Mouse (Mus musculus): ENCODE results near the gene Kalrn. TPM values are rescaled to one million over a fixed set of nuclear protein-coding genes. Genes with fewer than 3 reads are reported as not detected.
A peak's percentile ranks its signal among the peaks of the same experiment; 100 is the strongest.

The Kalrn gene
- 10 to 100 TPM in 1 of 2 experiments, 1 to 10 TPM in 1; 7.2 to 10.4 TPM for total RNA-seq (2021)
- long read RNA-seq, experiment 1, partial matches to known transcripts: 0 of 1 reads
- long read RNA-seq, experiment 1, other reads (novel, unspliced or antisense): 1 of 1 reads
- long read RNA-seq, experiment 2, partial matches to known transcripts: 0 of 1 reads
- long read RNA-seq, experiment 2, other reads (novel, unspliced or antisense): 1 of 1 reads

- peak; percentile 89 for DNase-seq (ENCODE audit: low spot score in 2 of 2)
These were observed at the start of gene Kalrn for GRCm38 (mm10) chr16:34573151-34573802. Kalrn (minus strand) TSS chr16:34573532.

GRCm38 (mm10) chr16:34614021-34614420, 40.7 kb upstream of the Kalrn start:
- DNase-seq (ENCODE audit: low spot score in 2 of 2): no peak

DNA sequence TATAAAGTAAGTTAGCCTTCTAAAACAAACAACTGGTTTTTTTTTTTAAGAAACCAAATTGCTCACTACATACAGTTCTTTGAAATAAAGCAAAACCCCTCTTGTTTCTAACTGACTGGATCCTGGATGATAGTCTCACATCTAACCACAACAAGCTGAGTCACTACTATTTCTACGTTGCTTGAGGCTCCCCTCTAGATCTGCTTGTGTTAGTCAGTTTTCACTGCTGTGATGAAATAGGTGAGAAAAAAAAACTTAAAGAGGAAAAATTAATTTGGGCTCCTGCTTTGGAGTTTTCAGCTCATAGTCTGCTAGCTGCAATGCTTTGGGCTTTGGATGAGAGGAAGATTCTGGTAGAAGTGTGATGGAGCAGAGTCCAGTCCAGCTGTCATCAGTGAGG, 36.8 kb upstream of the Kalrn start:
- no peak for DNase-seq (ENCODE audit: low spot score in 2 of 2)

- DNase-seq (ENCODE audit: low spot score in 2 of 2): no peak
These were observed 32.3 kb upstream of the Kalrn start for GRCm38 (mm10) chr16:34605679-34606078.

- DNase-seq (ENCODE audit: low spot score in 2 of 2): no peak
These were observed 30.5 kb upstream of the Kalrn start for GRCm38 (mm10) chr16:34603854-34604253.

DNA sequence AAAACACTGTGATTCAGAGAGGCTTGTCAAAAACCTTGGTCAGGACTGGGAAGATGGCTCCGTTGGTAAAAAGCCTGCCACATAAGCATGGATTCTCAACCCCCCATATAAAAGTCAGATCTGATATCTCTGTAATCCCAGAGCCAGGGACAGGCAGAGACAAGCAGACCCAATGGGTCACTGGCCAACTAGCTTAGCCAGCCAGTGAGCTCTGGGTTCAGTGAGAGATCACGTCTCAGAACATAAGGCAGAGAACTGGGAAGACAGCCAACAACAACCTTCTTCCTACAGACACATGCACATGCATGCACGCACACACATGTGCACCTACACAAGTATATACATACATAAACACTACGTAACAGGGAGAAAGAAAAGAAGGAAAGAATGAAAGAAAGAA, 29.7 kb upstream of the Kalrn start:
- no peak for DNase-seq (ENCODE audit: low spot score in 2 of 2)

DNA sequence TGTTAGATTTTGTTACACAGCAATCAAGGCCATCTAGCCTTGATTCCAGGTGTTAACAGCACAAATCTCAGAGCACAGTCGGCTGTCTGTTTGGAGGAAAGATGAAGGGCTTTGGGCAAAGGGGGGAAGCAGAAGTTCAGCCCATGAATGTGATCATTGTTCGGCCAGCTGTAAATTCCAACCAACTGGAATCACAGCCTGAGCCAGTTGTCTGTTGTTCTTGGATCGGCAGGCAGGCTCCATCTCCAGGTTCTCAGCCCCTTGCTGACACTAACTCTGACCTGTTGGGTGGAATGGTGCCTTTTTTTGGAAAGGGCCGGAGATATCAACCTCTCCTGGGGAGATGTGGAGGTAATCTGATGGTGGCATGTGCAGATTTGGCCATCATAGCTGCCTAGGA, 28.6 kb upstream of the Kalrn start:
- no peak for DNase-seq (ENCODE audit: low spot score in 2 of 2)

- DNase-seq (ENCODE audit: low spot score in 2 of 2): no peak
These were observed 22.0 kb upstream of the Kalrn start for GRCm38 (mm10) chr16:34595294-34595693.

DNA sequence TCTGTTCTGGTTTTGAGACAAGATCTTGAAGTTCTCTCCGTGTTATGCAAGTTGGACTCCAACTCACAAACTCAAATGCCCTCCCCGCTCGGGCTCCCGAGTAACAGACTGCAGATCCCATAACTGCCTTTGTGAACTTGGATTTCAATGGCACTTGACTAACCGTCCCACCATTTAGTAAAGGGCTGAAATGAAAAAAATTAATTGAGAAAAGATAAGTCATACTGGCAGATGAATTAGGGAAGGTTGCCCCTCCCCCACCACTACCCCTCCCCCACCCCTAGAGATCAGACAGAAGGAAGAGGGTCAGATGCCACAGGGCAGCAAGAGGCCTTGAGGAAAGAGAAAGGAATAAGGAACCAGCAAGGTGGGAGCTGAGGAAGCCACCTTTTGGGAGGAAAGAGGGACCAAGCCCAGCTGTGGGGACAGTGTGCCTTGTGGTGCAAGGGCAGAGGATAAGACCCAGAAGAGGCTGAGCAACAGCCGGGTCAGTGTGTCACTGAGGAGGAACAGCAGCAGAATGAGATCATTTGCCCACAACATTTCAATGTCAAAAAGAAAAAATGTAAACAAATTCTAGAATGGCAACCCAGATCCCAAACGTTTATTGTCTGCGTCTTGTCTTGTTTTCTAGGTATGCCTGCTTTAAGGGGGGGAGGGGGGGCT, 21.4 kb upstream of the Kalrn start:
- DNase-seq (ENCODE audit: low spot score in 2 of 2): no peak

DNA sequence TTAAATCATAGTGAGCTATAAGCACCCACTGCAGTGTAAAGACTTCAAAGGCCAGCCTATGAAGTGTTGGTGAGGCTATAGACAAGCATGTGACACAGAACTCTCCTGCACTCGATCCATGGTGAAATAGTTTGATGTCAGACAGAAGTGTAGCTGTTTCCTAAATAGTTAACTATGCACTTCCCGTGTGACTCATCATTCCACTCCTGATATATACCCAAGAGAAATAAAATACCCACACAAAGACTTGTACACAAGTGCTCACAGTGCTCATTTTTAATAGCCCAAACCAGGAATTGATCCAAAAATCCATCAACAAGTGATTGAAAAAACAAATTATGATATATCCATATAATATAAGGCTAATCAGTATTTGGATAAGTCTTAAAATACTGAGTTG, 19.4 kb upstream of the Kalrn start:
- DNase-seq (ENCODE audit: low spot score in 2 of 2): no peak

- no peak for DNase-seq (ENCODE audit: low spot score in 2 of 2)
These were observed 18.6 kb upstream of the Kalrn start for GRCm38 (mm10) chr16:34591934-34592333.

- DNase-seq (ENCODE audit: low spot score in 2 of 2): no peak
These were observed 6.5 kb upstream of the Kalrn start for GRCm38 (mm10) chr16:34579671-34580326.

GRCm38 (mm10) chr16:34573856-34574491, 642 bp upstream of the Kalrn start:
- DNase-seq (ENCODE audit: low spot score in 2 of 2): peak in 1 of 2 experiments; percentile 36

- peak; percentile 42 to 48 for DNase-seq (ENCODE audit: low spot score in 2 of 2)
These were observed 754 bp downstream of the Kalrn start for GRCm38 (mm10) chr16:34572406-34573150.

- no peak for DNase-seq (ENCODE audit: low spot score in 2 of 2)
These were observed 1.4 kb downstream of the Kalrn start for GRCm38 (mm10) chr16:34571931-34572405.

- DNase-seq (ENCODE audit: low spot score in 2 of 2): no peak
These were observed 3.4 kb downstream of the Kalrn start for GRCm38 (mm10) chr16:34569897-34570296.

GRCm38 (mm10) chr16:34568831-34569230, 4.5 kb downstream of the Kalrn start:
- DNase-seq (ENCODE audit: low spot score in 2 of 2): no peak

- DNase-seq (ENCODE audit: low spot score in 2 of 2): no peak
These were observed 9.6 kb downstream of the Kalrn start for GRCm38 (mm10) chr16:34563593-34564280.

- no peak for DNase-seq (ENCODE audit: low spot score in 2 of 2)
These were observed 11.6 kb downstream of the Kalrn start for GRCm38 (mm10) chr16:34561734-34562135.

DNA sequence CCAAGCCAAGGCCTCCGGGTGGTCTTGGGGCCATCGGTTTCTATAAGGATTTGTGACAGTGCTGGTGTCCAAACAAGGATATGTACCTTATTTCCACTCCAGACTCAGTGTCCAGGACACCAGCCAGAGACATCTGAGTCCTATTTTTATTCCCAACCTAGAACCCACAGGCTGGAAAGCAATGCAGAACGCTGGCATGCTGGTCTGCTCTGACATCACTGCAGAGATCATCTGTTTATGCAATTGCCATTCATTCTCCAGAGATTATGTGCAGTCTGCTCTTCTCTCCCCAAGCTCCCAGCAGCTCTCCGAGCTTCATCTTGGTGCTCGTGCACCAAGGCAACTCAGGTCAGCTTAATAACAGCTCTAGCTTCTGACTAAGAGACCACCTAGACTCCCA, 12.5 kb downstream of the Kalrn start:
- no peak for DNase-seq (ENCODE audit: low spot score in 2 of 2)
